Mouse (Mus musculus): ENCODE data around the gene Crym. TPM values are rescaled to one million over a fixed set of nuclear protein-coding genes. Genes with fewer than 3 reads are reported as not detected.

The Crym gene
- polyA plus RNA-seq, 1 experiment from 2014 or later, result 2.1 TPM

DNA sequence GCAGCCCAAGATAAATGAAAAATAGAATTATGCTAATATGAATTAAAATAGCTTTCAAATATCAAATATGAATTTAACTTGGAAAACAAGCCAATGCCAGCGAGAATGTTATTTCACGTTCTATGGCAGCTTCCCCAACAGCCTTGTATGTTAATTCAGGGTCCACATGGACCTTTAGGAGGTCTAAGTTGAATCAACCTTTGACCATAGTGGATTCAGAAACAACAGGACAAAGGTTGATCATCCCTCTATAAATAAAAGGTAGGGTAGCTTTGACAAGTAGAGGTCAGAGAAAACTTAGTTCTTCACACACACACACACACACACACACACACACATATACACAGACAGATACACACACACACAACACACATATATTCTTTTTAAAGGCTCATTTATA is 51.0 kb downstream of the Crym start:
- Histone ChIP-seq H3K36me3 (ENCODE audit: insufficient read depth, low read length) (no peaks in the 10 kb centered on the region), H3K4me3 (ENCODE audit: low read depth, low read length) (no peak overlapping the region), H3K4me1 (ENCODE audit: insufficient read depth, low read depth, low read length) (no peaks in the 10 kb centered on the region), H3K27me3 (replicated peaks; ENCODE audit: insufficient read depth, low read length) (no peaks in the 10 kb centered on the region), H3K9ac (replicated peaks; ENCODE audit: low read depth) (no peak overlapping the region), H3K9me3 (ENCODE audit: low read length) (no peaks in the 10 kb centered on the region), H3K4me2 (replicated peaks; ENCODE audit: low read depth, low read length) (no peak overlapping the region), H3K27ac (ENCODE audit: low read length) (no peak overlapping the region)
- no peak for TF ChIP-seq CTCF (IDR thresholded peaks at IDR 0.05)
- TF ChIP-seq EP300 (IDR thresholded peaks at IDR 0.05), result no peak
- DNase-seq (ENCODE audit: low spot score) (no peak), ATAC-seq (no peak)
- 75% methylated on average over 2 of the region's 2 CpGs for WGBS

- no peaks in the 10 kb centered on the region for H3K27me3 ChIP-seq (replicated peaks; ENCODE audit: insufficient read depth, low read length)
- H3K9me3 ChIP-seq (ENCODE audit: low read length), result no peaks in the 10 kb centered on the region
- H3K27ac ChIP-seq (ENCODE audit: low read length), result no peak overlapping the region
- DNase-seq (ENCODE audit: low spot score) (no peak), ATAC-seq (no peak)
- no peak overlapping the region for H3K4me3 ChIP-seq (ENCODE audit: low read depth, low read length)
- no peak for TF ChIP-seq EP300 (IDR thresholded peaks at IDR 0.05)
- no peaks in the 10 kb centered on the region for H3K36me3 ChIP-seq (ENCODE audit: insufficient read depth, low read length)
- no peaks in the 10 kb centered on the region for H3K4me1 ChIP-seq (ENCODE audit: insufficient read depth, low read depth, low read length)
- no peak overlapping the region for H3K4me2 ChIP-seq (replicated peaks; ENCODE audit: low read depth, low read length)
- H3K9ac ChIP-seq (replicated peaks; ENCODE audit: low read depth), result no peak overlapping the region
- 27% methylated on average over 3 of the region's 3 CpGs for WGBS
These were observed 51.7 kb downstream of the Crym start for GRCm38 (mm10) chr7:120150257-120150656.

DNA sequence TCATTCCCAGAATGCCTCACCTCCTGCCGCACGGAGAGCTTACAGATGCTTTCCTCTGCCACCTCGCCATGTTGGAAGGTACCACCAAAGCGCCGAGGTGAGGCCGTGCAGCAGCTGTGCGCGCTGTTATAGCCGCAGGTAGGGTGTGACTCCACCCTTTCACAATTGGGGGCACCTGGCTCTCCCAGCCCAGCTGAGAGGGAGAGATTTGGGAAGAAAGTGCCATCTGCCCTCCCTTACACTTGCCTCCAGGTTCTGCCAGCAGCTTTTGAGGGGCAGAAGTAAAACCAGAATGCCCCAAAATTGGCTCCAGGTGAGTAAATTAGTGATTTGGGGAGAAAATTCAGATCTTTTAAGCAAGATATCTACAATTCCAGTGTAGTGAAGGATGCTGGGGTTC is 56.7 kb downstream of the Crym start, which contains the start of gene Zp2:
Gene Zp2 (minus strand): TSS at position 101 of the 400 bp plus-strand sequence.
- Histone ChIP-seq H3K9me3 (ENCODE audit: low read length) (no peaks in the 10 kb centered on the region), H3K36me3 (ENCODE audit: insufficient read depth, low read length) (no peaks in the 10 kb centered on the region), H3K4me3 (ENCODE audit: low read depth, low read length) (no peak within 1 kb of the TSS), H3K27ac (ENCODE audit: low read length) (no peak within 1 kb of the TSS), H3K9ac (replicated peaks; ENCODE audit: low read depth) (no peak within 1 kb of the TSS), H3K4me2 (replicated peaks; ENCODE audit: low read depth, low read length) (no peak within 1 kb of the TSS), H3K27me3 (replicated peaks; ENCODE audit: insufficient read depth, low read length) (no peaks in the 10 kb centered on the region), H3K4me1 (ENCODE audit: insufficient read depth, low read depth, low read length) (no peaks in the 10 kb centered on the region)
- ATAC-seq, result no peak
- no peak for DNase-seq (ENCODE audit: low spot score)
- 68% methylated on average over 9 of the region's 9 CpGs for WGBS
- no peak for TF ChIP-seq EP300 (IDR thresholded peaks at IDR 0.05)
- no peak for TF ChIP-seq CTCF (IDR thresholded peaks at IDR 0.05)

GRCm38 (mm10) chr7:120142743-120143142 is 59.2 kb downstream of the Crym start:
- 83% methylated on average over 1 of the region's 1 CpGs for WGBS
- Histone ChIP-seq H3K36me3 (ENCODE audit: insufficient read depth, low read length) (no peaks in the 10 kb centered on the region), H3K4me2 (replicated peaks; ENCODE audit: low read depth, low read length) (no peak overlapping the region), H3K9ac (replicated peaks; ENCODE audit: low read depth) (no peak overlapping the region), H3K27me3 (replicated peaks; ENCODE audit: insufficient read depth, low read length) (no peaks in the 10 kb centered on the region), H3K9me3 (ENCODE audit: low read length) (no peaks in the 10 kb centered on the region), H3K4me3 (ENCODE audit: low read depth, low read length) (no peak overlapping the region), H3K4me1 (ENCODE audit: insufficient read depth, low read depth, low read length) (no peaks in the 10 kb centered on the region), H3K27ac (ENCODE audit: low read length) (no peak overlapping the region)
- ATAC-seq (no peak), DNase-seq (ENCODE audit: low spot score) (no peak)
- TF ChIP-seq CTCF (IDR thresholded peaks at IDR 0.05) (no peak), EP300 (IDR thresholded peaks at IDR 0.05) (no peak)

Other genes starting within 250 kb of the Crym start
- 2.9 and 3.2 TPM in 2 replicates for gene Dnah3, start 106.8 kb downstream of the Crym start, polyA plus RNA-seq (2015; fragmentation: Nextera tagmentation; extraction: Ambion mirVana)
- gene Tmem159, start 99.8 kb downstream of the Crym start, polyA plus RNA-seq (2015; fragmentation: Nextera tagmentation; extraction: Ambion mirVana), result 75.5 and 79.4 TPM in 2 replicates
- not detected in 2 replicates for gene Zp2, start 56.8 kb downstream of the Crym start, polyA plus RNA-seq (2015; fragmentation: Nextera tagmentation; extraction: Ambion mirVana)
- gene Anks4b, start 28.3 kb downstream of the Crym start, polyA plus RNA-seq (2015; fragmentation: Nextera tagmentation; extraction: Ambion mirVana), result not detected in 2 replicates
- 0.23 and 0.35 TPM in 2 replicates for gene Abca14, start 1.9 kb upstream of the Crym start, polyA plus RNA-seq (2015; fragmentation: Nextera tagmentation; extraction: Ambion mirVana)
- not detected in 2 replicates for gene Abca15, start 126.6 kb upstream of the Crym start, polyA plus RNA-seq (2015; fragmentation: Nextera tagmentation; extraction: Ambion mirVana)
- gene Abca16, start 207.5 kb upstream of the Crym start, polyA plus RNA-seq (2015; fragmentation: Nextera tagmentation; extraction: Ambion mirVana), result not detected in 2 replicates